Mouse (Mus musculus): ENCODE measurements around the gene Rtp4. TPM values are rescaled to one million over a fixed set of nuclear protein-coding genes. Genes with fewer than 3 reads are reported as not detected.

Gene Rtp4
- polyA plus RNA-seq, 1 experiment: 0.49 TPM

DNA sequence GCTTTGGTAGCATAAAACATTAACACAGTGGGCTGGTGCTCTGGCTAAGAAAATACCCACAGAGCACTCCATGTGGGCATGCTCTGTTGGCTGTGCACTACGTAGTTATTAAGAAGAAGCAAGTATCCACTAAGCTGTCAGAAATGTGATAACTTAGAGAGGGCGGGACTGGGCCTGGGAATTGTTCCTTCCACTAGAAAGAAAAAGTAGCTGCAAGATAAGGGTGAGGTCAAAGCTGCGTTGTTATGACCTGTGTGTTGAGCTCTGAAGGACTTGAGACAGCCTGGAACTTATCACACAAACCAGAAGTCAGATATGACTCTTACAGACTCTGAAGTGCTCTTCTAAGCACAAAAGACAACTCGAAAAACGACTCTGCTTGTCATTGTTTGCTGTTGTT lies 19.5 kb upstream of the Rtp4 start:
- no peak overlapping the region for H3K27ac ChIP-seq (ENCODE audit: control insufficient read depth, insufficient read depth, low read depth, low read length)
- H3K4me3 ChIP-seq (ENCODE audit: control insufficient read depth, low read depth, low read length): no peak overlapping the region
- H3K4me1 ChIP-seq (ENCODE audit: control insufficient read depth, insufficient read depth, low read length): no peaks in the 10 kb centered on the region
- H3K27me3 ChIP-seq (ENCODE audit: control insufficient read depth, insufficient read depth, low read length): no peaks in the 10 kb centered on the region
- H3K36me3 ChIP-seq (ENCODE audit: control insufficient read depth, insufficient read depth, low read length): no peaks in the 10 kb centered on the region
- TF ChIP-seq POLR2A (IDR thresholded peaks at IDR 0.05; ENCODE audit: control insufficient read depth, low read depth, low read length): no peak
- no peak for TF ChIP-seq CTCF (IDR thresholded peaks at IDR 0.05; ENCODE audit: control insufficient read depth, insufficient read depth, insufficient replicate concordance, low read depth, low read length)

- no peak for TF ChIP-seq CTCF (IDR thresholded peaks at IDR 0.05; ENCODE audit: control insufficient read depth, insufficient read depth, insufficient replicate concordance, low read depth, low read length)
- no peak for TF ChIP-seq POLR2A (IDR thresholded peaks at IDR 0.05; ENCODE audit: control insufficient read depth, low read depth, low read length)
- no peaks in the 10 kb centered on the region for H3K27me3 ChIP-seq (ENCODE audit: control insufficient read depth, insufficient read depth, low read length)
Observed at GRCm38 (mm10) chr16:23501288-23501687, 18.8 kb upstream of the Rtp4 start.

DNA sequence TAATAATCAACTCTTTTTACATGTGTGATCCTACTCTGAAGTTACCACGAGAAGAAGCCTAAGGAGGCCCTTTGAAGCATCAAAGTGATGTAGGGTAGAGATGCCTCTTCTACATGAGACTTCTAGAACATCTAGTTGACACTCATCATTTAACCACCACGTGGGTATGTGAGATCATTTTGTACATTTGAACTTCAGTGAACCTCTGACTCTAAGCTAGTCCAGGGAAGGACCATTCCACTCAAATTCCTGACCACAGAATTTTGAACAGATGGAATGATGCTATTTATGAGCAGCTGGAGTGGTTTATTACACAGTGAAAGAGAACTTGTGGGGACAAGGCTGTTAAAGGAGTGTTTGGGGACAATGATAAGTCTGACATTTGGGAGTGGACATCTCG lies 17.6 kb upstream of the Rtp4 start:
- H3K27me3 ChIP-seq (ENCODE audit: control insufficient read depth, insufficient read depth, low read length): no peaks in the 10 kb centered on the region
- no peaks in the 10 kb centered on the region for H3K4me1 ChIP-seq (ENCODE audit: control insufficient read depth, insufficient read depth, low read length)
- H3K4me3 ChIP-seq (ENCODE audit: control insufficient read depth, low read depth, low read length): no peak overlapping the region
- H3K36me3 ChIP-seq (ENCODE audit: control insufficient read depth, insufficient read depth, low read length): no peaks in the 10 kb centered on the region
- TF ChIP-seq POLR2A (IDR thresholded peaks at IDR 0.05; ENCODE audit: control insufficient read depth, low read depth, low read length): no peak
- no peak overlapping the region for H3K27ac ChIP-seq (ENCODE audit: control insufficient read depth, insufficient read depth, low read depth, low read length)

More at GRCm38 (mm10) chr16:23501288-23501687, 18.8 kb upstream of the Rtp4 start:
- H3K27ac ChIP-seq (ENCODE audit: control insufficient read depth, insufficient read depth, low read depth, low read length): no peak overlapping the region
- H3K36me3 ChIP-seq (ENCODE audit: control insufficient read depth, insufficient read depth, low read length): no peaks in the 10 kb centered on the region
- H3K4me1 ChIP-seq (ENCODE audit: control insufficient read depth, insufficient read depth, low read length): no peaks in the 10 kb centered on the region
- H3K4me3 ChIP-seq (ENCODE audit: control insufficient read depth, low read depth, low read length): no peak overlapping the region

- no peaks in the 10 kb centered on the region for H3K27me3 ChIP-seq (ENCODE audit: control insufficient read depth, insufficient read depth, low read length)
- no peak for TF ChIP-seq POLR2A (IDR thresholded peaks at IDR 0.05; ENCODE audit: control insufficient read depth, low read depth, low read length)
- H3K4me1 ChIP-seq (ENCODE audit: control insufficient read depth, insufficient read depth, low read length): no peaks in the 10 kb centered on the region
- no peak overlapping the region for H3K27ac ChIP-seq (ENCODE audit: control insufficient read depth, insufficient read depth, low read depth, low read length)
- no peaks in the 10 kb centered on the region for H3K36me3 ChIP-seq (ENCODE audit: control insufficient read depth, insufficient read depth, low read length)
- no peak overlapping the region for H3K4me3 ChIP-seq (ENCODE audit: control insufficient read depth, low read depth, low read length)
Observed at GRCm38 (mm10) chr16:23503351-23503750, 16.7 kb upstream of the Rtp4 start.

DNA sequence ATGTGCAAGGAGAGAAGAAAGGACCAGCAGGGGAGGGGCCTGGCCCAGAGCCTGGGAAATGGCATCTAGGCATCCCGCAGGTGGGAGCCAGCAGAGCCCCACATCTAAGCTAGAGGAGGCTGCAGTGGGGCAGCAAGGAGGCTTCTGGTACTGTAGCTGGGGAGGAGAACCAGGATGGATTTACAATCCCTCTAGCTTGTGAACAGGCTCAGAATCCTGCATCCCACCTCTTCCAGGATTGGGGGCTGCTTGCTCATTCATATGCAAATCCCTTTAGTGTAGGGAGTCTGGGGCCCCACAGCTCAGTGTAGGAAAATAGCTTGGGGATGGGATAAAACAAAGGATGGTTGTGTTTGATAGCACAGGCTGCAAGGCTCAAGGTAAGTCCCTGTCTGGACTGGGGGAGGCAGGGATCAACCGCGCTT lies 15.8 kb upstream of the Rtp4 start:
- Histone ChIP-seq H3K27me3 (ENCODE audit: control insufficient read depth, insufficient read depth, low read length) (no peaks in the 10 kb centered on the region), H3K36me3 (ENCODE audit: control insufficient read depth, insufficient read depth, low read length) (no peaks in the 10 kb centered on the region), H3K4me1 (ENCODE audit: control insufficient read depth, insufficient read depth, low read length) (no peaks in the 10 kb centered on the region), H3K4me3 (ENCODE audit: control insufficient read depth, low read depth, low read length) (no peak overlapping the region), H3K27ac (ENCODE audit: control insufficient read depth, insufficient read depth, low read depth, low read length) (no peak overlapping the region)
- no peak for TF ChIP-seq CTCF (IDR thresholded peaks at IDR 0.05; ENCODE audit: control insufficient read depth, insufficient read depth, insufficient replicate concordance, low read depth, low read length)
- TF ChIP-seq POLR2A (IDR thresholded peaks at IDR 0.05; ENCODE audit: control insufficient read depth, low read depth, low read length): no peak

- H3K27ac ChIP-seq (ENCODE audit: control insufficient read depth, insufficient read depth, low read depth, low read length): no peak overlapping the region
- H3K36me3 ChIP-seq (ENCODE audit: control insufficient read depth, insufficient read depth, low read length): no peaks in the 10 kb centered on the region
- TF ChIP-seq POLR2A (IDR thresholded peaks at IDR 0.05; ENCODE audit: control insufficient read depth, low read depth, low read length) (no peak), CTCF (IDR thresholded peaks at IDR 0.05; ENCODE audit: control insufficient read depth, insufficient read depth, insufficient replicate concordance, low read depth, low read length) (no peak)
- no peaks in the 10 kb centered on the region for H3K4me1 ChIP-seq (ENCODE audit: control insufficient read depth, insufficient read depth, low read length)
- H3K4me3 ChIP-seq (ENCODE audit: control insufficient read depth, low read depth, low read length): no peak overlapping the region
- H3K27me3 ChIP-seq (ENCODE audit: control insufficient read depth, insufficient read depth, low read length): no peaks in the 10 kb centered on the region
Observed at GRCm38 (mm10) chr16:23505904-23506687, 14.0 kb upstream of the Rtp4 start.

DNA sequence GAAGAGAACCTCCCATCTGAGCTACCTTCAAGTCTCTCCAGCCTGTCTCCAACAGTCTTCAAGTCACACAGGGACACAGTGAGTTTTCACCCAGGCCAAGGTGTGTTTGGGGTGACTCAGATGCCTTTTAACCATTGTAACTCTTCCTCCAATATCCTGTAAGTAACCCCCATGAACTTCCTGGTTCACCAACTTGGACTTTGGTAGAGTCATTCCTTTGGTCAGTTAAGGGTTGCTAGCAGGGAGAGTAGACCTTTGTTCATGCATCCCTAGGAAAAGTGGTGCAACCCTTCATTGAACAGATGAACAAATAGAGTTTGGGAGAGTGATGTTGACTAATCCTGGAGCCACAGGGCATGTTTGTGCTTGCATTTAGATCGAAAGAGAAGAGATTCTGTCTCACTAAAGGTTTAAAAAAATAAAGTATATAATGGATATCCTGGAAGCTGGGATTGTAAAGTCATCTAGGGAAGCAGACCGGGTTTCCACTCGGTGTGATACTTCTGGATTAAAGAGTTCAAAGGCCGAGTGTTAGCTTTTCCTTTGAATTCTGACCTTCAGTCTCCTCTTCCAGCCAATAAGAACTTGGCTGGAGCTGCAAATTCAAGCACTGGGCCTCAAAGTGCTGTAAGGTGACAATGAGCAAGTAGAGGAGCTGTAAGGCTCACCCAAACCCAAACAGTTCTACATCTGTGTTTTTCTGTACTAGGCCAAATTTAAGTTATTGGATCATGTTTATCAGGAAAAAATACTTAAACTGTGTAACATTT lies 8.7 kb upstream of the Rtp4 start:
- no peak overlapping the region for H3K27ac ChIP-seq (ENCODE audit: control insufficient read depth, insufficient read depth, low read depth, low read length)
- H3K4me3 ChIP-seq (ENCODE audit: control insufficient read depth, low read depth, low read length): no peak overlapping the region
- no peaks in the 10 kb centered on the region for H3K36me3 ChIP-seq (ENCODE audit: control insufficient read depth, insufficient read depth, low read length)
- H3K4me1 ChIP-seq (ENCODE audit: control insufficient read depth, insufficient read depth, low read length): no peaks in the 10 kb centered on the region
- no peak for TF ChIP-seq POLR2A (IDR thresholded peaks at IDR 0.05; ENCODE audit: control insufficient read depth, low read depth, low read length)
- TF ChIP-seq CTCF (IDR thresholded peaks at IDR 0.05; ENCODE audit: control insufficient read depth, insufficient read depth, insufficient replicate concordance, low read depth, low read length): no peak
- H3K27me3 ChIP-seq (ENCODE audit: control insufficient read depth, insufficient read depth, low read length): no peaks in the 10 kb centered on the region
